Mouse (Mus musculus): ENCODE results near the gene Maz.
A peak's percentile ranks its signal among the peaks of the same experiment; 100 is the strongest.

The Maz gene

DNA sequence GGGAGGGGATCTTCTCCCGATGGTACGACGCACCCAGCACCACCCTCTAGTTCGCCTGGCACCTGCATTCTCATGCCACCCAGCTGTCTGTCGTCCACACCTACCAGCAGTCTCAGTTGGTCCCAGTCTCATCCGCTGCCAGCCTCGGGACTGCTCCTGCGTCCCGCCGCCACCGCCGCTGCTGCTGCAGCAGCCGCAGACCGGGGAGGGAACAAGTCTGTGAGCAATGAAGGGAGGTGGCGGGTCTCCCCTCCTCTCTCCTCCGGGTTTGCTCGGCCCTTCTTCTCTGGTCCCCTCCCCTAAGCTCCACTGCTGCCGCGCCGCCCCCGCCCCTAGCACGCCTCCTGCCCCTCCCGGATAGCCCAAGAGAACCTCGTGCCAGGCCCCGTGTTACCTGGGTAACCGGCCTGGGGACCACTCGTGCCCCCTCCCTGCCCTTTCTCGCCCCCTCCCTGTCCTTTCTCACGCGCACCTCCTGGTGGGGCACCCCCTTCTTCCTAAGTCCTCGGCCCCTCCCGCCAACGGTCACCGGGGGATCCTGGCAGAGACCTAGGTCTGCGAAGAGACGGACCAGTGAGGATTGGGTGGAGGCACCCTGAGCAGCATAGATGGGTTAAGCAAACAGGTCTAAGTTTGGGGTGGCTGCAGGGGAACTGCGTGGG lies 5.8 kb downstream of the Maz start, which contains the start of the genes Gm42742 and Prrt2:
TSS of gene Gm42742 (minus strand) at position 197 of the 662 bp plus-strand sequence.
TSS of gene Prrt2 (minus strand) at position 311 of the 662 bp plus-strand sequence.
- DNase-seq, result peak; percentile 69

DNA sequence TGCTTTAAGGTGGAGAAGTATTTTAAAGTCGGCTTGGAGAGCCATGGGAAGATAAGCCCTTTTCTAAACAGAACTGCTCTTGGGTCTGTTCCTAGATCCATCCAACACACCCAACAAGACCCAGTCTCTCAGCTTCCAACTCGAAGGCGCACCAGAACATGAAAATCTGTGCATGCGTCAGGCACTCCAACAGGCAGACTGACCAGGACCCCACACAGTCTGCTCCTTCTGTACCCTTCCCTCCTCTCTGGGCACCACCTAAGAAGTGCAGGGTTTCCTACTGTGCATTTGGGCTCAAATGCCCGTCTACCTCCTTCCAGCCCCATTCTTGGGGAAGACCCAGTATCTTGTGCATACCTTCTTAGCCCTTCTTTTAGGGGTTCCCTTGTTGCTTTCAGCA lies 6.3 kb downstream of the Maz start:
- no peak for DNase-seq

DNA sequence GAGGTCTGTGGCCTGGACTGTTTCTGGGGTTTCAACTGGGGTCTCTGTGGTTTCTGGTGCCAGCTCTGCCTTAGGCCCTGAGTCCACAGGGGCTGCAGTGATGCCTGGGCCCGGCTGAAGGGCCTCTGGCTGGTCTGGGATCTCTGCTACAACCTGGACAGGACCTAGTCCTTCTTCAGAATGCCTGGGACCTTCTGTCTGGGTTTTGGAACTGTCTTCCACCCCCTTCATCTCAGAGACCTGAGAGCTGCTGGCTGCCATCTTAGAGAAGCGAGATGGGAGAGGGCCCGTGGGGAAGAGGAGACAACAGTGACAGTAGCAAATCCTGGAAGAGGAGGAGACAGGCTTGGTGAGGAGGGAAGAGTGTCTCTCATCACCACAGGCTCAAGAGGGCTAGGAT lies 6.8 kb downstream of the Maz start:
- DNase-seq, result peak; percentile 53

DNA sequence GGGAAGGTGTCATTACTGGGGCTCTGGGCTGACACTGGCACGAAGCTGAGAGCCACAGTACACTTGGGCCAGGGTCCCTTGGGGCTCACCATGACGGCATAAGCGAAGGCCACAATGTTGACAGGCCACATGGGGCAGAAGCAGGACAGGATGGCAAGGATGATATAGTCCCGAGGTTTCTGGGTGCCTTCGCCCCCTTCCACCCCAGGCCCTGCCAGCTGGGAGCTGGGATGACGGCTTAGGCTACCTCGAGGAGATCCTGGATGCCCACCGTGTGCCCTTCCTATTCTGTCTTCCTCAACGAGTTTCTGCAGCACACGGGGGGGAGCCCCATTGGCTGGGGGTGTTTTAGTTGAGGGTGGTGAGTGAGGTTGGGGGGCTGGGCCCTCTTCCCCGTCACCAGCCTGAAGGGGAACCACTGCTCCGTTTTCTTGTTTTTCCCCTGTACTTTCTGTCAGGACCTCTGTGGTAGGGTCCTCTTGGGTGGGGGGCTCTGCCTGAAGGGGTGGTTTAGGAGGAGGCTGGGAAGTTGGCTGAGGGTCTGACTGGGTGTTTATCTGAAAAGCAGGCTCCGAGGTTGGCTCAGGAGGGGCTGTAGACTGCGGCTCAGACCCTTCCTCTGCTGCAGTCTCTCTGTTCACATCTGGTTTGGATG lies 7.4 kb downstream of the Maz start:
- peak; percentile 47 for DNase-seq

DNA sequence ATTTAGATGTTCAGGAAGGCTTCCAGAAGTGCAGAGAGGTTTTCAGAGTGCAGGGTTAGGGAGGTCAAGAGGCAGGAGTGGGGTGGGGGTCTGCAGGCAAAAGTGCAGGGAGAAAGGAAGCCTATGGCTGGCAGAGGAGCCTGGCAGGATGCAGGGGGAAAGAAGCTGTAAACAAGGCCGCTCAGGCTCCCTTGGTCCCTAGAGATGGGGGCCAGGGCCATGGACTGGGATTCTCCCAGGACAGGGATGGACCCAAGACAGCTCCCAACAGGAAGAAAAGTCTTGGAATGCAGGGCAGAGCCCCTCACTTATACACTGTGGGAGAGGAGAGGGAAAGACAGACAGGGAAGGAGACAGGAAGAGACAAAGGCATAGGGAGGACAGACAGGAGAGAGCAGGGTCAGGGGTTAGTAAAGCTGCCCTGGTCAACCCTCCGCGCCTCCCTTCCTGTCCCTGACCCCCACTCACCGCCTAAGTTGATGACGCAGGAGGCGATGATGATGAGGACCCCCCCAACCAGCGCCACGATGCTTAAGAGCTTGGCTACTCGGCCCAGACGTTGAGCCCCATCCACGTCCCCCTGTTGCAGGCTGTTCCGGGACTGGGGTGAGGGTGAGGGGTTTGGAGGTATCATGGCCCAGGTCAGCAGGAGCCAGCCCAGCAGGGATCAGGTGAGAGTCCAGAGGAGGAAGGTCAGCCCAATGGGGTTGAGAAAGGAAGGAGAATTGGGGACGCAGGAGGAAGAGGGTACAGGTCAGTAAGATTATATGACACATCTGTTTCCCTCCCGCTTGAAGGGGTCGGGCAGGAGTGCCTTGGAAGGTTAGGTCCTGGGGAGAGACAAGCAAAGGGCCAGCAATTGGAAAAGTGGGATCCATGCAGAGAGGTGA lies 8.2 kb downstream of the Maz start:
- peak; percentile 52 for DNase-seq

DNA sequence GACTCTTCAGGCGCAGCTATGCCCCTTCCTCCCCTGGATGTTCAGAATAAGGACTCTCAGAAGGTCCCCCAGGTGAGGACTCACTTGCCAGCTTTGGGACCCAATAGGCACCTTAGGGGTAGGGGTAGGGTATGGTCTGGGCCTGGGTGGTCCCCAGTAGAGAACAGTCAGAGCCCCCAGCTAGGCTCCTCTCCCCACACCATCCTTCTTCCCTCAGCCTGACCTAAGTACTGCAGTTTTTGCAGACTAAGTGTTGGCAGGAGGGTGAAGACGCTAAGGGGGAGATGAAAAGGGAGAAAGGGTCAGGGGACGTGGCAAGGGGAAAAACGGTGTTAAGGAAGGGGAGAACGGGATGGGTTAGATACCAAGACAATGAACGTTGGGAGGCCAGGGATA lies 8.9 kb downstream of the Maz start:
- no peak for DNase-seq

DNA sequence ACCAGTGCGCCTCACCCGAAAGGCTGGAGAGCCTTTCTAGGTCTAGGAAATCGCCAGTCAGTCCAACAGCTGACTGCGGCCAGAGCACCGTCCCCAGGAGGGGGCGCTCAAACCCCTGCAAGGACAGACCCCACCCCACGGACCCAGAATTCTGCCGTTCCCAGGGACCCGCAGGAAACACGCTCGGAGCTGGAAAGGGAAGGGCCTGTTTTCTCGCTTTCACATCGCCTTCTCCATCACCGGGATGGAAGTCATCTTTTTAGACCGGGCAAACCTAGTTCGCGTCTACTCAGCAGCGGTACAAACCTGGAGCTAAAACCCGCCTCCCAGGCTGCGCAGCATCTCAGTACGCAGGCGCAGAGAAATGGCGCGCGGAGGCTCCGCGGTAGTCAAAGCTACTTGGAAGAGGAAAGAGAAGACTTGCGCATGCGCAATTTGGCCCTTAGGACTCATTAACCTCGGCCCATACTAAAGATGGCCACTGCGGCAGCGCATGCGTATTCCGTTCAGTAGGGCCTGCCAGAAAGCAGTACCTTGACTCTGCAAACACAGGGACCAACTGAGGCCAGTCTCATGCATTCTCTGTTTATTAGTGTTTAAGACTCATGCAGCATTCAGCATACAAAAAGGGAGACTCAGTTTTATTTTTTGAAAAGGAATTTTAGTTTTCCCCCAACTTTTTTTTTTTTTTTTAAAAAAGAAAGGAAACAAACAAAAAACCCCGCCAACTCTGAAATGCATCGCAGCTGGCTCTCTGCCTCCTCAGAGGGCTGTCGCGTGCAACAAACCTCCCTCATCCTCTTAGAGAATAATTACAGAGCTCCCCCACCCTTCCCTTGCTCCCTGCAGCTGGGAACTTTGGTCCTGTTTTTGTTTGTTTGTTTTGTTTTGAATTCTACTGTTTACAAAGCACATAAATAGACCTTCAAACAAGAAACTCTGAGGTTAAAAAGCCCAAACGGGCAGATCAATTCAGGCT lies 9.6 kb downstream of the Maz start, which contains the start of gene Pagr1a:
TSS of gene Pagr1a (minus strand) at position 382 of the 979 bp plus-strand sequence.
- peak; percentile 97 for DNase-seq

DNA sequence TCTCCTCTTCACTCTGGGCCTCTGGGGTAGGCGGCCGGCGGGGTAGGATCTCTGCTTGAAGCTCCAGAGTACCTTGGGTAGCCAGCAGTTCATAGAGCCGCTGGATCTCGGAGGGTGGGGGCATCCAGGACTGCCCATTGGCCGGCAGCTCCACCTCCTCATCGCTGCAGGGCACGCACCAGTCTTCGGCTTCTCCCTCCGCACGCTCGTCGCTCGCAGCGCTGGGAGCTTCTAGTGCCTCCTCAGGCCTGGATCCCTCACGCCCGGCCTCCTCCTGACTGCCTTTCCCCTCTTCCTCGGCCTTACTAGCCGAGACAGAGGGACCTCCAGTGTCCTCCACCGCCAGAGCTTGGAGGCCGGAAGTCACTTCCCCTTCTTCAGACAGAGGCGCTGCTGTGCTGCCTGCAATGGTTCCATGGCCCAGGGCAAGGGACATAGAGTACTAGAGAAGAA lies 10.3 kb downstream of the Maz start:
- peak; percentile 71 for DNase-seq

DNA sequence TGATC lies 10.6 kb downstream of the Maz start, which contains the start of gene Pagr1b:
TSS of gene Pagr1b (minus strand) at position 4 of the 5 bp plus-strand sequence.
- no peak for DNase-seq

DNA sequence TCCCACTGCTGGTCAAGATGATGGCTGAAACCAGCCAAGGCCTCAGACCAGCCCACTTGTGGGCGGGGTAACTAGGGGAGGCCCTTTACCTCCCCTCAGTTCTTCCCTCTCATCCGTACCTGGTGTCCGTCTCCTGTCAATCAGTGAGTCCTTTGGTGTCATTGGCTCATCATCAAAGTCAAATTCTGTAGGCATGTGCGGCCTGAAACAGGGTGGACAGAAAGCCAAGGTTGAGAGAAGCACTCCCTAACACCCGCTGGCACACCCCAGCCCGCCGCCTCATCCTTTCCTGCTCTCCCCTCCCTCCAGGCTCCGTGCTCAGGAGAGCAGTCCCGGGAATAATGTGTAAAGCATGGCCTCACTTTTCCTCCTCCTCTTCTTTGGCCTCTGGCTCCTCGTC lies 10.8 kb downstream of the Maz start:
- peak; percentile 61 for DNase-seq

DNA sequence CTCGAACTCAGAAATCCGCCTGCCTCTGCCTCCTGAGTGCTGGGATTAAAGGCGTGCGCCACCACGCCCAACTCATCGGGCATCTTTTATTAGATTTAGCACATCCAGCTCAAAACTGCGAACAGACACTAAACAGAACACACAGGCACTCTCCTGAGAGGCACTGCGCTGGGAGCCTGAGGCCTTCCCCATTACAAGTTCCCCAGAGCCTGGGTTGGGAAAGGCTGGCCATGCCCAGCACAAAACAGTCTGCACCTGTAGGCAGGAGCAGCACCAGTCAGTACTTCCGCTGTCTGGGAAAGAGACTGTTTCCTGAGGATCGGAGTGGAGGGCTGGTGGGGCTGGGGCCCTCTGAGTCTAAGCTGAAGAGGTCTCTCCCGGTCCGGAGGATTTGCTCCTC lies 11.8 kb downstream of the Maz start:
- DNase-seq, result no peak

DNA sequence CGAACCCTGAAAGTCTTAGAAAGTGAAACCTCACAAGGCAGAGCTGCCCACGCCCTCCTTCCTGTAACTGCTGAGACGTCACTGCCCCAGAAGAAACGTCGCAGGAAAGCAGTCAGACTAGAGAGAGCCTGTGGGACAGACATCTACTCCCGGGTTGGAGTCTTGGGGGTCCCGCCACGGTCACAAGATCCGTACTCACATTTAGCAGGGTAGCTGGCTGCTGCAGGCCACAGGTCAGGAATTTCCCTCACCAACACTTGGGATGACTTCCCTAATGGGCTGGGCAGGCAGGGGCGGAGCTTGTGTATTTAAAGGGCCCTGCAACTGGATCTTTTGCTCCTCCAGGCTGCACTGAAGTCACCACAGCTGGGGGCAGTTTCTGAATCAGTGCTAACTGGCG lies 12.5 kb downstream of the Maz start, which contains the start of gene Mvp:
TSS of gene Mvp (minus strand) at position 302 of the 400 bp plus-strand sequence.
- DNase-seq, result peak; percentile 66

DNA sequence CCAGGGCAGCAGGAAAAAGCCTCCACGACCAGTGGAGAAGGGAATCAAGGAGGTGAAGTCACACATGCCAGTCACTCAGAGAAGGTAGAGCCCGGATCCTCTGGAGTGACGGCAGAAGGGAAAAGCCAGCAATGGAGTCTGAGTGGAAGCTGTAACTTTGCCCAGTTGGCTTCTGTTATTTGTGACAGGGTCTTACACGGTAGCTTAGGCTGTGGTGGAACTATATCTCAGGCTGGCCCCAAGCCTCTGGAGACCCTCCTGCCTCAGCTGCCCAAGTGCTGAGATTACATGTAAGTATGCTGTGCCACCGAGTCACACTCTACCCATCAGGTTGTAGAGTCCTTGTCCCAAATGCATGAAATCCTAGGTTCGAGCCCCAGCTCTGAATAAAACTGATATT lies 13.5 kb downstream of the Maz start:
- no peak for DNase-seq

DNA sequence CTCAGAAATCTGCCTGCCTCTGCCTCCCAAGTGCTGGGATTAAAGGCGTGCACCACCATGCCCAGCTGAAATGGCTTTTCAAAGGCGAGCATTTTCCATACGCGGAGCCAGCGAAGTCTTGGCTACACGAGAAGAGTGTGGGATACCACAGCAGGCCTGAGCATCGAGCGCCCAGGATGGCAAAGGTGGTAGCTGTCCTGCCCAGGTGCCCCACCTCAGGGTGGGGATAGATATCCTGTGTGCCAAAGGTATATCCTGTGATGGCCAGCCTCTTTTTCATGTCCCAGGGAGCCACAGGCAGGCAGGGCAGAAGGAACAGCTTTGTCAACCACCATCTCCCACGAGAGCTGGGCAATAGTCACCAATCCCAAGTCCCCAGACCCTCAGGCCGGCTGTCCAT lies 14.0 kb downstream of the Maz start:
- no peak for DNase-seq

DNA sequence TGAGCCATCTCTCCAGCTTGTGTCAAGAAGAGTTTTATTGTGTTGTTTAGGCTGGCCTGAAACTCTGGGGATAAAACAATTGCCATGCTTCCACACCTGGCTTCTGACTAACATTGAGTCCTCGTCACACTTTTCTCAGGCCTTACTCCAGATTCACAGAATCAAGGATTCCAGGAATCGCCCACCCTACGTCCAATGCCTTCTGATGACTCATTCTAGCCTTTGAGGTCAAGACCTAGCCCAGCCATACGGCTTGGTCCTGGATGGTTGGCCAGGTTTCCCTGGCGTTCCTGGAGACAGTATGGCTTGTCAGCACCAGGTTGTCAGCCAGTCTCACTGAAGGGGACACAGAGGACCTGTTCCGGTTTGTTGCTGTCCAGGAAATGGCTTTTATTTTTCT lies 14.5 kb downstream of the Maz start:
- DNase-seq, result no peak

DNA sequence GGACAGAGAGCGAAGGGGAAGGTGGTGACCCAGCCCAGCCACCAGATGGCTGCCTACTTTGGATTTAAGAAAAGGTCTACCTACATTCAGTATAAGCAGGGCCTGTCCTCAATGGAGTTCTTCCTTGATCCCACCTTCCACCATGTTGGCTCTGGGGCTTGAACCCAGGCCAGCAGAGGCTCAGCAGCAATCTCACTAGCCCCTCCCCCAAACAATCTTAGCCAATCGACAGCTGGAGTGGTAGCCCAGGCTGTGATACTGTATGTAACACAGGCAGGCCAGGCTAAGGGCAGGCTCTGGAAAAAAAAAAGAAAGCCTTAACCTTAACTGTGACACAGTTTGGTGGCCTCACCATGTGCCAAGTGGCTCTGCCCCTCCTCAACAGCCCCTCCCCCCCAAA lies 15.1 kb downstream of the Maz start:
- no peak for DNase-seq

DNA sequence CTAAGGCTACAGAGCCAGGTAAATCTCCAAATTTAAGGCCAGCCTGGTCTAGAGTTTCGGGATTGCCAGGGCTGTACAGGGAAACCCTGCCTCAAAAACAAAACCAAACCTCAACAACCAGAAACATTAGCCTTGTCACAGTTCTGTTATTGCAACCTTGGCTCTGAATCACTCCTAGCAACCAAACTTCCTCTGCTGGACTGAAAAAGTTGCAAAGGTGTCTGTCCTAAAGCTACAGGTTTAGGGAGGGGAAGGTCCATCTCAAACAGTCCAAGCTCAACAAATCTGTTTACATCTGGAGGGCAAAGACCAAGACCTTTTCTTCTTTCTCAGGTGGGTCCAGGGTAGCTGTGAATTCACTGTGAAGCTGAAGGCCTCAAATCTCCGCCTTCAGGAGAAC lies 15.8 kb downstream of the Maz start:
- no peak for DNase-seq

DNA sequence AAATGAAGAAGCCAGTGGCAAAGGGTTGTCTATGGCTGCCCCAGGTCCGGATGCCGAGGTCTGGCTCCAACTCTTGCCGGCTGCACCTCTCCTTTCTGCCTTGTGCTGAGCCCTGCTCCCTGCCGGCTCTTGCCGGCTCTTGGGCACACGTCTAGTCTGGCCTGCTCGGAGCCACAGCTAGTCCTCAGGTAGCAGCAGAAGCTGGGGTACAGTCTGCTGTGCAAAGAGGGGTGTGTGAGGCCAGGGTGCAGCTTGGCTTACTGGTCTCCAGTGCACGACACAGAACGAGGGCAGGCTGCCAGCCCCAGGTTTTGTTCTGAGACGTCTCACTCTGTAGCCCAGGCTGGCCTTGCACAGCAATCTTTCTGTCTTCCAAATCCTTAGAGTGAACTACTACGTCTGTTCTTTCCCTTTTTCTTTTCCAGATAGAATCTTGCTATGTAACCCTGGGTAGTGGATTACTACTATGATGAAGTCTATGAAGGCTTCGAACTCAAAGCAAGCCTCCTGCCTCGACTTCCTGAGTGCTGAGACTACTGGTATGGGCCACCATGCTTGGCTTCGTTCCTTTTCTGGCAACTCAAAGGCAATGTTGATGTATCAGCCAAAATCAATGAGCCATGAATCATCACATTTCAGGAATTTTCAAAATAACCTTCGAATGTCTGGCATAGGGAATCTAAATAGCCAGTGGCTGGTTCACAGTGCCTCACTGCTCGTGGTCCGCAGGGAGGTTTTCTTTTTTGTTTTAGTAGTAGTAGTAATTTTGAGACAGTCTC lies 17.3 kb downstream of the Maz start:
- peak; percentile 68 for DNase-seq

DNA sequence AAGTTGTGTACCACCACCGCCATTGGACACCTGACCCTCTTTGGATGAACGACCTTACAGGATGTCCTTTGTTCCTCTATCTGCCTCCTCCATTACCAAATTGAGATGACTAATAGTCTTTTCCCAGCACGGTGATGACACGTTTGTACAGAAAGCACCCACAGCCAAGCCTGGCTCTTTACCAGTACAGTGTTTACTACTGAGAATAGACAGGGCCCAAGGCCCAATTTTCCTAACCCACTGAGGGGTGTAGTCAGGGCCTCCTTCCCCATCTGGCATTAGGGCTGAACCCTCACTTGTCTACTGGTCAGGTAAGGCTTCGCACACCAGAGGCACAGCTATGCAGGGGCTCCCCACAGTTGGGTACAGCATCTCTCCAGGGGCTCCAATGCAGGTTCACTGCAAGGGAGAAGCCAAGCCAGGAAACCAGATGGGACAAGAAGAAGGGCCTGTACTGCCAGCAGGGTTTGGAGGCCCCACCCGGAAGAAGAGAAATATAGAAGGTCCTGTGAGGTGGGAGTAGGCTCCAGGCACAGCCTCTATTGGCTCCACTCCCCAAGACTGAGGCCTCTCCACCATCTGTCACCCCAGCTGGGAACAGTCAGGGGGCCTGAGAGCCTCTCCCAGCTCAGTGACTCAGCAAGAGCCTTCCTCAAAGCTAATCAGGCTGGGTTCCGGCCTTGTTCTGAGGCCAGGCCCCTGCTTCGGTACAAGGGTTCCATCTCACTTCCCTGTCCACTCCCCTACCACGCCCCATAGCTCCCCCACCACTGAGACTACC lies 18.4 kb downstream of the Maz start:
- peak; percentile 97 for DNase-seq

DNA sequence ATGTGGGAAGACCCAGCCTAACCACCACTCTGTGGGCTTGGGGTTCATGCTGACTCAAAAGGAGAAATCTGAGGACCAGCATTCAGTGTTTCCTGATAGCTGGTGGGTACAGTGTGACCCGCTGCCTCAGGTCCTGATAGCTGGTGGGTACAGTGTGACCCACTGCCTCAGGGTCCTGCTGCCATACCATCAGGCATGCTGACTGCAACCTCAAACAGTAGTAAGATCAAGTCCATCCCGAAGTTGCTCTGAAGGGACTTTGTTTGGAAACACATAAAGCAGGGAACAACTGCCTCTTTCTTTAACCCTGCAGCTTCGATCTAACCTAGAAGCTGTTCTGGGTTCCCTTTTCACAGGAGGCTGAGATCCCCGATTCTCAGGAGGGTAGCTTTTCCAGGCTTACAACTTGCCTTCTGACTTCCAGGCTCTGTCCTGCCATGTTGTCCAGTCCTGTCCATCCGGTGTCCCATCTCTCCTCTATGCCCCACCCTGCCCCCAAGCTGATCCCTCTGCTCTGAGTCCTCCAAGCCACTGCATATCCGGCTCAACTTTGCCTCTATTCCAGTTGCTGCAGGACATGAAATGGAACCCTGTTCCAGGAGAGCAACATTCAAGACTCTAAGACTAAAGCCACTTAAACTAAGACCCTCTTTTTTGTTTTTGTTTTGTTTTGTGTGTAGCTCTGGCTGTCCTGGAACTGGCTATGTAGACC lies 19.4 kb downstream of the Maz start:
- DNase-seq, result no peak

All from cerebellum, adult 8-10 months (tissue).